Mouse (Mus musculus) ovary, adult 18-20 months (tissue): ENCODE data around the gene Cend1.
A peak's percentile ranks its signal among the peaks of the same experiment; 100 is the strongest.
"Not testable (repeated sequence)": the region's sequence is repeated elsewhere in the genome, so short reads cannot be mapped to it uniquely, and the experiment has no call there.

ENCODE experiments used
- DNase-seq: peaks from one replicate; pipeline ENCODE4 v3.0.0; 2022; ENCODE audit warnings: low spot score, mixed read lengths

Cend1 gene

DNA sequence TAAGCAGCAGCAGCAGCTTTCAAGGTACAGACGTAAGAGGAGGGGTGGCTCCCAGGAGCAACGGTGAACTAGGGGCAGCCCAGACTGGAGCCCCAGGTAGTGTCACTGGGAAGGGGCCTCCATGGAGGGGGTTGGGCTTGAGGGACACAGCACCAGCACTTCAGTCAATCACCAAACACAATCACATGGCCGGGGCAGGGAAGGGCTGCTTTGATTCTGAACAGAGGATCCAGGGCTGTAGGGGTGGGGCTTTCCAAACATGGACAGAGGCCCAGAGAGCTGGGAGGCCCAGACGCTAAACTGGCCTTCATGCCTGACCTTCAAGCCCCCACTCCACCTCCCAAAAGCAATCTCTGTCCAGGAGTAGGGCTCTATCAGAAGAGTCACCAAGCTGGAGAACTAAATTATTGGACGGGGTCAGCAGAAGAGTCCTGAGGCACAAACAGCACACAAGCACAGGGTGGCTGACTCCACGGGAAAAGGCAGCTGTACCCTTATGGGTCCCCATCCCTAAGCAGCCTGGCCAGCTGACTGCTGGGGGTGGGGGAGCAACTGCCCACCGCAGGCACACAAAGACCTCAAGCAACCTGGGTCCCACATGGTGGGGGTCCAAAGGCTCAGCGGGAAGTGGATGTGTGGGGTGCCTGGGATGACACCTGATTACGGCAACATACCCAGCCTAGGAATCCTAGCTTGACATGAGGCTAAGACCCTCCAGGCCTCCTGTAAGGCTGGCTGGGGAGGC lies 721 bp upstream of the Cend1 start:
- peak; percentile 72 for DNase-seq

DNA sequence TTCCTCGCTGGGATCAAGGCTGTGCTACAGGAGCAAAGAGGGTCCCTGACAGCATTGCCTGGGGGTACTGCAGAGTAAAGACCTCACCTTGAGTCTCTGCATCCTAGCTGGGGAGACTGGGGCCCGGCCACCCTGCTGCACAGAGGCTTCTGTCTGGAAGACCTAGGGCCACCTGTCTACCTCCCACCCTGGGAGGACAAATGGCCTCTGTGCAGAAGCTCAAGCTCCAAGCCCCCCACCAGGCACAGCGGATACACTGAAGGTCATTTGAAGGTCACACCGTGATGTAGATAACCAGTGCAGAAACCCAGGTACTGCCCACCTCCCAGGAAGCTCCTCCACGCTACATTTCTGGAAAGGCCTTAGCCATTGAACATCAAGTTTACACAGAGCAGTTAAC lies 590 bp downstream of the Cend1 start:
- no peak for DNase-seq

DNA sequence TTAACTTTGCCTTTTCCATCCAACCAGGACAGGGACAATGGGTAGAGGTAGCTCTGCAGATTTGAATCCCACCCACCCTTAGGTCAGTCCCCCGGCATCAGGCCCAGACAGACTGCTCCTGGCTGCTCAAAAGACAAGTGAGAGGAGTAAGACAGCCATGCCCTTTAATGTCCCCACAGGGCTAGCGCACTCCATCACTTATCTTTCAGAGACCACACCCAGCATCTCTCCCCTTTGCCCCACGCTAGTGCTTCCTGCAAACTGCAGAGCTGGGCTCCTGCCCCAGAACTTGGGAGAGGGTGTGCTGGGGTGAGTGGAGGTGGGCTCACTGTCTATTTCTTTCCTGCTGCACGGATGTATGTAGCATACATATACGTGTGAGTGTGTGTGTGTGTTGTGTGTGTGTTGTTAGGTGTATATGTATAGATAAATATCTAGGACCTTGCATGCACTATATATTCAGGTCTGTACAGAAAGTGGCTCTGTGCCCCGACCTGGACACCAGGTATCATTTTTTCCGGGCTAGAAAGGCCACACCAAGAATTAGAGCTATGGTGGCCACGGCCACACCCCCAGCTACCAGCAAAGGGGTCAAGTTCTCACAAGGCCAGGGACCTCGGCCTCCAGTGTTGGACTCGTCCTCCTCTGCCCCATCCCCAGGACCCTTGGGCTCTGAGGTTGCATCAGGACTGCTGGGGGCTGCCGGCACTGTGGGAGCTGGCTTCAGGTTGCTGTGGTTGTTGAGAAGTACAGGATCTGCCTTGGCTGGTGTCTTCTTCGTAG lies 2.2 kb downstream of the Cend1 start:
- DNase-seq, result no peak

DNA sequence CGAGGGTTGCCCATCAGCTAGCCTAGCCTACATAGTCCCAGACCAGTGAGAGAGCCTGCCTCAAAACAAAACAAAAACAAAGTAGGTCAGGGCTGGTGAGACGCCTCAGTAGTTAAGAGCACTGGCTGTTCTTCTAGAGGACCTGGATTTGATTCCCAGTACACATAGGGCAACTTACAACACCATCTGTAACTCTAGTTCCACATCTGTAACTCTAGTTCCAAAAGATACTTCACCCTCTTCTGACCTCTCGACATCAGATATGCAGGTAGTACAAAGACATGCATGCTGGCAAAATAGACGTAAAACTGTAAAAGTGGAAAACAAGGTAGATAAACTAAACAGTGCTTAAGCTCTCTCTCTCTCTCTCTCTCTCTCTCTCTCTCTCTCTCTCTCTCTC lies 5.5 kb downstream of the Cend1 start:
- DNase-seq, result no peak

DNA sequence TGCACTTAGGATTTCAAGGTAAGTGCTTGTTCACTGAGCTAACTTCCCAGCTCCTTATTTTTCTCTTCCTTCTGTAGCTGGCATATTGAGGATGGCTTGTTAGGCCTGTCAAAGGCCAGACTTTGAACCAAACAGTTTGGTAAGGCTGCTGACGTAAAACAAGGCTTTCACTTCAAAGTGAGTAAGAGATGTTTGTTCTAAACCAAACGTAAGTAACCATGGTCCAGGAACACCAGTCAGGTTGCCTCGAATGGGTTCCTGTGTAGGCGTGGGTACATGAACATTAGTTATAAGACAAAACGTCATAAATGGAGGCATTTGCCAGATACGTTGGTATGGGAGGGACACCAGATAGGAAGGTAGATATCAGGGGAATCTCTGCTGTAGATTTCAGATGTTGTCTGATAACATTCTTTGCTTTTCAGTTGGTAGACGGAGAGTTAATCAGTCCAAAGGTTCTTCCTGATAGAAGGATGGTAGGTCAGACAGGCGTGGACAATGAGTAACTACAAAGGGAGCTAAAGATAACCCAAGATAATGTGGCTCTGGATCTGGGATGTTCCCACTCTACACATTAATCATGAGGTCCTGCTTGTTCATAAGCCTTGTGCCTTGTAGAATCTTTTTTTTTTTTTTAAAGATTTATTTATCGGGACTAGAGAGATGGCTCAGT lies 9.1 kb downstream of the Cend1 start:
- no peak for DNase-seq

DNA sequence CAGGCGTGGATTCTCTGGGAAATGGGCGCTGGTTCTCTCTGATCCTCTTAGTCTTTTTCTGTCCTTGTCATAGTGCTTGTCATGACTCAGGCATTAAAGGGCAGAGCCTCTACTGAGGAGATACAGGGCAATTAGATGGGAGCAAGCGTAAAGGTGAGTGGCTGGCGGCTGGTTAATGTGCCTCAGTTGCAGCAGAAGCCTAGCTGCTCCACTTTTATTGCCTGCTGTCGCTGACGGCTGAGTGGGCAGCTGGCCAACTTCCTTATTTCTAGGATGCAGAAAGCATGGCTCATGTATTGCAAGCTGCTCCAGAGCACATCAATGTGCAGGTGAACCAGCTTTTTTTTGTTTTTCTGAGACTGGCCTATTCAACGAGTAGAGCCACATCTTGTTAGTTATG lies 10.3 kb downstream of the Cend1 start:
- no peak for DNase-seq

DNA sequence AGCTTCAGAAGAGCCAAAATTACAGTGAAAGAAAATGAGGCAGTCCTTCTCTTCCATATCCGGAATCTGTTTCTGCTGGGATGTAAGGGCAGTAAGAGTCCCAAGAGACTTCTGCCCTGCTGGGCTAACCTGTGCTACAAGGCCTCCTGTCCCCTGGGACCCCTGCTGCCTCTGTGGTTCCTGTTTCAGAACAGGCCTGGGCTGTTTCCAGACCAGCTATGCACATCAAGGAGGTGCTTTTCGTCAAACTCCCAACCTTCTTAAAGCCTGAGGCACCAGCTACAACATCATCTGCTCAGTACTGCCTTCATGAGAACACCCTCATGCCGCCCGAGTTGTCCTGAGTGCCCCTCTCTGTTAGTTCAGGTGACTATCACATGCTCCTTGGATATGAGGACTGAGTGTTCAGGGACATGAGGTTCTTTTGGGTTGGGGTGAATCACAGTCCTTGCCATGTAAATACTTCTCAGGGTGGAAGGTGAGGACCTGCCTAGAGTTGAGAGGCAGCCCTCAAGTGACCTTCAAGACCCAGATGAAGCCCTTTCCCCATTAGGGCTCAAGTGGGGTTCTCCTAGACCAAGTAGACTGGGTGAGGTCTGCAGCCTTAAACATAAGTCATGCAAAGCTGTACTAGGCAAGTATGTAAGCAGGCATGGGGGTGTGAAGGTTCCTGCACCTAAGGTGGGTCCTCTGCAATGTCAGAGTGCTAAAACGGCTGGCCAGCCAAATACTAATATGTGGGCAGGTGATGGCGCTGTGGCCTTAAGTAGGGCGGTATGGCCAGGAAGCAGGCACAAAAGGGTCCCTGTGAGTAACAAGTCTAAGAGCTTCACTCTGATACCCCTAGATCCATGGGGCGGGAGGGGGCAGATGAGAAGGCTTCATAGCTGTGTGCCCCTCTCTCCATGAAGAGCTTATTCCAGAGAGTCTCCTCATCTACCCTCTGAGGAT lies 11.3 kb downstream of the Cend1 start:
- no peak for DNase-seq

DNA sequence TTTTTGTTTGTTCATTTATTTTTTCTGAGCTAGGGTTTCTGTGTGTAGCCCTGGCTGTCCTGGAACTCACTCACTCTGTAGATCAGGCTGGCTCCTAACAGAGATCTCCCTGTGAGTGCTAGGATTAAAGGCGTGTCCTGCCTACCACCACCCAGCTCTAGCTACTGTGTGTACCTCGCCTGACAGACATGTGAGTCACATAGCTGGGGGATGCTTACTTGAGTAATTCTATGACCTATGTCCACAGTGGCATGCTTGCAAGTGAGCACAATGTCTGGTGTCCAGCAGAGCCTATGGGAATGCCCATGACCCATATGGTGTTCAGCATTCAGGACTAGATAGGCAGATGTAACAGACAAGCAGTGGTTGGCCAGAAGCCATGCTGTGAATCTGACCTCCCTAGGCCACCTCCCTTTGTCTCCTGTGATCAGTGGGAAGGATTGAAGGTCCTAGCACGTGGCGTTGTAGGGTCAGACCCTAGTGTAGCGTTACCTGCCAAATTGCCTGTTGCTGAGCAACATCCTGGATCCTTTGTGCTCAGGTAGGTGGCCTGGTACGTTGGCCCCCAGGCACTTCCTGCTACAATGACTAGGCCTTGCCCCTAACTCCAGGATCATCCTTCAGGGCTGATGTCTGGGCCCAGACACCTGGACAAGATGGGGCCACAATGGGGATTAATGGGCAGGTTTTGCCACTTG lies 13.0 kb downstream of the Cend1 start:
- DNase-seq, result no peak

DNA sequence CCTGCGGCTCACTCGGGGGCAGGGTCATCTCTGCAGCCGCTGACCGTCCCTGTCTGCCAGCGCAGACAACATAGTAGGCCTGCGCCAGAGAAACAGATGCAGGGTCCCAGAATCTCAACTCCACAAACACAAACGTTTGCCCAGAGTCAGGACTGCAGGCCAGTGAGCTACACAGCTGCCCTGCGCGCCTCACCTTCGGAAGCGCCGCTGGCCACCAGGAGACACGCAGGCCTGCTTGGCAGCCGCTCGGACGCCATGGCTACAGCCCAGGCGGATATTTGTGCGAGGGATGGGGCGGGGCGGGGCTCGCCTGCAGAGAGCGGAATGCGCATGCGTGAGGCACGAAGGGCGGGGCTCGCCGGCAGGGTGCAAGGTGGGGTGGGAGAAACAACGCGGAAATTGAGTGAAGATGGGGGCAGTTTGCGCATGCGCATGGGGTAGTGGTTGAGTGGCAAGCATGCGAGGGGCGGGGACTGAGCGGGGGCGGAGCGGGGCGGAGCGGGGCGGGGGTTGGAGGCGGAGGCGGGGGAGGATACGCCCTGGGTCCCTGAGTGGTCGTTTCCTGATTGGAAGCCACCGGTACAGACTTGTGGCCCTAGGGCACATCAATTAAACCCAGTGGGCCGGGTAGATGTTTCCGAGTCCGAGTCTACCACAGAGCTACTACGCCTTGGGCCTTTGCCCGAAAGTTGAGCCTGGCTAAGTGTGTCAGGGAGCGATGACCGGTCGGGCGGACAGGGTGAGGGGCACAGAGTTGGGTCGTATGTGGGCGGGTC lies 15.3 kb downstream of the Cend1 start, which contains the start of gene Gatd1:
TSS of gene Gatd1 (minus strand) at position 328 of the 776 bp plus-strand sequence.
- peak; percentile 98 for DNase-seq

DNA sequence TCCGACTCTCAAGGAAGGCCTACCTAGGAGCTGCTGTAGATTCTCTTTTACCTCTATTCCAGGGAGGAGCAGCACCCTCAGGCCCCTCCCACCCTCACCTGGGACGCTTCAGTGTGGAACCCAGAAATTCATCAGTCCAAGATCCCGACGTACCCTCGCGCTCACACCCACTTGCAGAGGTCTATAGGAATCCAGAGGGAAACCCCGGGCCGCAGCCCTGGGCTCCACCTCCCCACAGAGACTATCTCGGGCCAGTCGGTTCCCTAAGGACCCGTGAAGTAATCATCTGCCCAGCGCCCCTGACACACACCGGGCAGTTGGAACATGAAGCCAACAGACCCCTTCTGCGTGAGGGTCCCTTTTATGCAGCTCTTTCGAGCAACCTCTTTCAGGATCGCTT lies 16.0 kb downstream of the Cend1 start:
- DNase-seq, result no peak

DNA sequence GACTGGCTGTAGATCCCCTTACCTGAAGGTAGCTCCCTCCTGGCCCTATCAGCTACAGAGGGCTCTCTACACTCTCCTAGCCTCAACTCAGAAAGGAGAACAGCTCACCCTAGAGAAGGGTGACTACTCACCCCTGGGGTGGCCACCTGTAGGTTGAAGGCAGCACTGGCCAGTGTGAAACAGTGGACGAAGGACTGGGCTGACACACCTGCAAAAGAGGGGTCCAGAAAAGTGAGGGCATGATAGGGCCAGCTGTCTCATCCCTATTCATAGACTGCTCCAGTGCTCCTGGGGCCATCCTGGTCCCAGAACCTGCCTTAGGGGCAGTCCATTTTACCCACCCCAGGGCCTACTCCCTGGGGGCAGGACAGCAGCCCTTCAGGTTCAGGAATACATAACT lies 17.6 kb downstream of the Cend1 start:
- DNase-seq, result no peak

DNA sequence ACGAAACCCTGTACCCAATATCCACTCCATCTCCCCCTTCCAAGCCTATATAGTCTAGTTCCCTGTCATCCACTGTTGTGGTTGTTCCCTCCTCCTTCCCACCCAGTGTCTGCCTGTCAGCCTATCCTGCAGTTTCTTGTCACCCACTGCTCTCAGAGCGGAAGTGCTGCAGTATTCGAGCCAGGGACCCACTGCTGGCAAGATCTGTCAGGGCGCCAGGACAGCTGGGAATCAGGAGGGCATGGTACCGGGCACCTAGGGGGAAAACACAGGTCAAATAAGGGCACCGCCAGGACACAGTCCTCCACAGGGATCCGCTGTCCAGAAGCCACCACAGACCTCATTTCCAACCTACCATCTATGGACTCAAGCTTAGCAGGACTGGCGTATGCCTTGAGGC lies 18.7 kb downstream of the Cend1 start:
- DNase-seq, result no peak

DNA sequence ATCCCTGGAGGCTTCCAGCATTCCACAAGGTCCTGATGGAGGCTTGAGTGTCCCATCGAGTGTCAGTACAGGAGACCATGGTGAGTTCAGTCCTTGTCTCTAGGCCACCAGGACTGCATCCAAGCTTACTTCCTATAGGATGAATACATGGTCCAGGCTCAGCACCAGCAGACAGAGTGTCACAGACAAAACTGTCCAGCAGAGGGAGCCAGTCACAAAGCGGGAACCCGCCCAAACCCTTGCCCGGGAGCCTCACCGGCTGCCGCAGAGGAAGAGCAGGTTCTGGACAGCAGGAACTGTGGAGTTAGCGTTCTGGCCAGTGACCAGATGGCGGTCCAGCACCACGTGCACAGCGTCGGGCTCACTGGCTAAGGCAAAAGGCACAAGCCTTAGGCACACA lies 20.5 kb downstream of the Cend1 start:
- DNase-seq, result peak; percentile 68

DNA sequence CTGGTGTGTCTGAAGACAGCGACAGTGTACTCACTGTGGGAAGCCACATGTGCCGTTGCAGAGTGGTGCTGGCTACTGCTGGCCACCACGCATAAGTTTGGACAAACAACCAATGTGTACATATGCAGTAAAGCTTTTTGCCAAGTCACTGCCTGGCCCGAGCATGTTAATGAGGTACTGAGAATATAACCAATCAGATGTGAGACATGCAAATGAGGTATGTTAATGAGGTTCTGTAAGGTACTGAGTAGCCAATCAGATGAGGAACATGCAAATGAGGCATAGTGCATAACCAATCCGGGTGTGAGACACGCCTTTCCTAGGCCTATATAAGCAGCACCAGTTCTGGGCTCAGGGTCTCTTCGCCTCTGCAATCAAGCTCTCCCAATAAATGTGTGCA lies 21.6 kb downstream of the Cend1 start:
- not testable (repeated sequence) for DNase-seq

DNA sequence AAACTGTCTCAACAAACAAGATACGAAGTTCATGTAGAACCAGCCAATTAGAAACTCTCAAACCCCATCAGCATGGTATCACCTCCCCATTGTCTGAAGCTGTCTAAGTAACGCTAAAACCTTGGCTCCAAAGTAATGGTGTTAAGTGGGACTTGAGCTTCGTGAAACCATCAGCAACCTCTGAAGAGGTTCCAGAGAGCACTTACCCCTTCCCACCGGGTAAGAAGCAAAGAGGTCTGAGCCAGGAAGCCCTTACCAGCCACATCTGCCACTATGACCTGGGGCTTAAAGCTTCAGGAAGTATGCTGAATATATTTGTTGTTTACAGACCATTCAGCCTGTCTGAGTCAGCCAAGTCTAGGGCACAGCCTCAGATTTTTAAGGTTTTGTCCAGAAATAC lies 23.8 kb downstream of the Cend1 start:
- no peak for DNase-seq

DNA sequence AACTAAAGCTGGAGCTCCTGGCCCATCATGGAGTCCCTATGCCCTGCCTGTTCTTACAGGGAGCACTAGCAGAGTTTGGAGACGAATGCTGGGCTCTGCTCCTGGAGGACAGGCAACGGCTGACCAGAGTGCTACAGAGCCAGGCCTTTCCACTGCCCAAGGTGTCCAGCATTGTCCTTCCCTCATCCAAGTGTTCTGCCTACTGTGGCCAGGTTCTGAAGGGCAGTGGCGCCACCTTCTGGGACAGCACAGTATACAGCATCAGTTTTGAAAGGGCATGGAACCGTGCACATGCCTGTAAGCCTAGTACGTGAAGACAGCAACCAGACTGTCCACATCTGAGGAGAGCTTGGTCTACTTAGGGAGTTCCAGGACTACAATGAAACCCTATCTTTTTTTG lies 26.0 kb downstream of the Cend1 start:
- peak; percentile 40 for DNase-seq

DNA sequence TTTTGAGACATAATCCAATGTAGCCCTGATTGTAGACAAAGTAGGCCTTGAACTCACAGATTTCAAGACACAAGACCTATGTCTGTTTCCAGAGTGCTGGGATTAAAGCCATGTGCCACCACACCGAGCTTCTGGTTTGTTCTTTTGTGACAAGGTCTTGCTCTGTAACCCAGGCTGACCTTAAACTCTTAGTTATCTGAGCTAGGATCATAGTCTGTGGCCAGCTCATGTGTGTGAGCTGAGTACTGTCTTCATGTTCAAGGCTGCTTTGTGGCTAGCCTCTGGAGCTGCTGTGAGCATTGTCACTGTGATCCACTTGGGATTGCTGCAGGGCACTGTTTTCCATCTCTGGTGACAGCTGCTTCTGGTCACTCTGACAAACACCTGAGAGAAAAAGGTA lies 33.9 kb downstream of the Cend1 start:
- no peak for DNase-seq

DNA sequence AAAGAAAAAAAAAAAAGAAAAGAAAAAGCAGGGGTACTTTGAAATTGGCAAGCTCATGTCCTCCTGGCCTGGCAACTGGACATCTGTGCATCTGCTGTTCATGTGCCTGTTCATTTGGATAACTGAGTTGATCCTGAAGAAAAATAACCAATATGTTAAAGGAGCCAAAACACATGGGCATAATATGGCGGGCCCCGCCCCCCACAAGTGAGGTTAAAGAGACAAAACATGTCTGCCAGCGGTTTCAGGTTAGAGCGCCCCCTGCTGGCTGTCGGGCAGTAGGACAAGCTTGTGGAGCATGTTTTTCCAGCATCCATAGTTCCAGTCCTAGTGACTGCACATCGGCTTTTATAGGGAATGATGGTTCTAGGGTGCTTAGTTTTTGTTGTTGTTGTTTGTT lies 34.5 kb downstream of the Cend1 start:
- no peak for DNase-seq

DNA sequence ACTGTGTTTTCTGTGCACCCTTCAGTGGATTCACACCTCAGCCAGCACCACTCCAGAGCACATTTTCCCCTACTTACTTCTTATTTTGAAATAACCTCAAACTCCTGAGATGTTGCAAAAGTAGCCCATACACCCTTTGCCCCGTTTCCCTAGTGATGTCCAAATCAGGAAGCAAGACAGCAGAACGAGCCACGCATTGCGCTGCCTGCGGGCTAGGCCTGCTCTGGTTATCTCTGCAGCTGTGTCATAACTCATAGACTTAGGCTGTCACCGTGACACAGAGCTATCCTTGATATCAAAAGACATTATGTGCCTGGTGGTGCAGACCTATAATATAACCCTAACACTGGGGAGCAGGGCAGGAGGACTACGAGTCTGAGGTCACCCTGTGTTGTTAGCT lies 35.1 kb downstream of the Cend1 start:
- DNase-seq, result no peak

DNA sequence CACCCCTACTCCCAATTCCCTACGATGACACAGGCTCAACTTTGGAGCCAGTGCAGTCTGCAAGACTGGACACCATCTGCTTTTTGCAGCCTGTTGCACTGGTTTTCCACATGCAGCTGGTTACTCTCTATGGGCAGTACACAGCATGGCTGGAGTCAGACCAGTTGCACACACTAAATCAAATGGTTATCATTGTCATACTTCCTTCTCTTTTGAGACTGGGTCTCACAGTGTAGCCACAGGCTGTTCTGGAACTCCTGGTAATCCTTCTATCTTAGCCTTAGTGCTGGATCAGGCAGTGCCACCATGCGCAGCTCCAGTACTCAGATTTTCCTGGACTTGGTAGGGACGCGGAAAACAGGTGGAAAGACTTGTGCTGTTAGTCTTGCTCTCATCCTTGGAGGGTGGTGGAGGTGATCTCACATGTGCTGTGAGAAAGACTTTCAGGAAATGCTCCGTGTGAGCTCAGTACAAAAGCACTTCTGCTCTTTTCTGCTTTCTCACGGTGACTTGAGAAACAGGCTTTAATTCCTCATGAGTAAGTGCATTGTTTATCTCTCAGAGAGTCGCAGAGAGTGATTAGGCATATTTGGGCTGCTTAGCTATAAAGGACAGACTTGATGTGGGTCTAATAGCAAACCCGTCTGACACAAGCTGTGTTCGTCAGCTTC lies 36.6 kb downstream of the Cend1 start:
- no peak for DNase-seq
